Mouse (Mus musculus) lung, adult 18-20 months (tissue): Measurements from ENCODE around the gene Chrnb1.

Source experiments
- DNase-seq, 2 experiments: peaks; one replicate each; pipeline ENCODE4 v3.0.0; 2022; ENCODE audit warnings: mixed read lengths in 2 of 2

Gene Chrnb1

DNA sequence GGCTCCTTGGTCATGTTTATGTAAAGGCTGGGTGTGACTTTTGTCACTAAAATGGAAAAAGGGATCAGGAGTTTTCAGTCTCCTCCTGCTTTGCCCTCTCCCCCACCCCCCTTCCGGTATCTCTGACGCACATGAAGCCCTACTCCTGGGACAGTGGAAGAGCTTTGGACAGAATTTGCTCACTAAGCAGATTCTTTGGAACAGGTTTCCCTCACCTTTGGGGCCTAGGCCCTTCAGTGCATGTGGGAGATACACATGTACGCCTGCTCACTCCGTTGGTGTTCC lies 28.2 kb downstream of the Chrnb1 start:
- peak; percentile 37 to 71 for DNase-seq

DNA sequence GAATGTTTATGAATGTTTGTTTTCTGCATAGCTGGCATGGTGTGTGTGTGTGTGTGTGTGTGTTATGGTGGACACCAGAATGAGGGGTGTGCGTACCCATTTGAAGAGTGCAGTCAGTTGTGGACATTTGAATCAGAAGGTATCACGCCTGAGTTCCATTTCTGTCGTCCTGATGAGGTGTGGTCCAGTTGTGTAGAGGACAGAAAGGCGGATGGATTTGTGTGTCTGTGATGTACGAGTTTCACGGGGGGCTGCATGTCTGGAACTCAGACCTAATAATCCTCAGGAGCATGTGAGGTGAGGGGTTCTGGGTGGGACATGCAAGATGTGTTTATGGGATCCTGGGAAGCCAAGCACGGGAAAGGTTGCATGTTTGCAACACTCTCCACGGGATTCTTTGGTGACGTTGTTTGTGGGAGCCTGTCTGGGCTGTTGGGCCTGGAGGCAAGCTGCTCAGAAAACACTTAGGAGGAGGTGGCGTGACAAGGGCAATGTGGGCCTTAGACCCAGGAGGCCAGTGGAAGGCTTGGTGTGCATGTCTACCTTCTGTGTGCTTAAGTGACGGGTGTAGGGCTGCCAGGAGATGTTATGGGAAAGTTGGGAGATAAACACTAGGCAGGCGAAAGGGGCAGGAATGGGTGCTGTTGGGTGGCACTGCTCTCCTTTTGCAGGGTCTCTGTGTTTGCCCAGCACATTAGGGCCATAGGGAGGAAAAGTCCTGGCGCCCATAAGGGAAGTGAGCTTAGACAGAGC lies 28.7 kb downstream of the Chrnb1 start:
- peak; percentile 46 to 54 for DNase-seq

DNA sequence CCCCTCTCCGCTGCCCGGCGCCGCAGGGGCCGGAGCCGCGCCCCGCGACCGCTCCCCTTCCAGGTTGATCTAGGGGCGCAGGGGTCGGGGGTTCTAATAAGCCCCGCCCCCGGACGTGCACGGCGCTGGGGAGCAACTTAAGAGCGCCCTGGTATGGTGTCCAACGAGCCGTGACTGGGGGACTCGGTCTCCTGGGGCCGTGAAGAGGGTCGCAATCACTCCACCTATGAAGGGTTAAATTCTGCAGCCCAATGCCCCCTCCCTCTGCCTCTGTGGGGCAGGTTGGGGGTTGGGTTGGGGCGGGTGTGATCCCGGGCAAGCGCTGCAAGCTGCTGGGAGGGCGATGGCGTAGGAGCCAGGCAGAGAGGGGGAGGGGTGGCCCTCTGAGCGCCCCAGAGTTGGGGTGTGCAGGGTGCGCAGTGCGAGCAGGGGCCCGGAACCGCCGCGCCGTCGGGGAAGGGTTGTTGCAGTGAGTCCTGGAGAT lies 29.6 kb downstream of the Chrnb1 start:
- DNase-seq, result peak; percentile 80 to 84

DNA sequence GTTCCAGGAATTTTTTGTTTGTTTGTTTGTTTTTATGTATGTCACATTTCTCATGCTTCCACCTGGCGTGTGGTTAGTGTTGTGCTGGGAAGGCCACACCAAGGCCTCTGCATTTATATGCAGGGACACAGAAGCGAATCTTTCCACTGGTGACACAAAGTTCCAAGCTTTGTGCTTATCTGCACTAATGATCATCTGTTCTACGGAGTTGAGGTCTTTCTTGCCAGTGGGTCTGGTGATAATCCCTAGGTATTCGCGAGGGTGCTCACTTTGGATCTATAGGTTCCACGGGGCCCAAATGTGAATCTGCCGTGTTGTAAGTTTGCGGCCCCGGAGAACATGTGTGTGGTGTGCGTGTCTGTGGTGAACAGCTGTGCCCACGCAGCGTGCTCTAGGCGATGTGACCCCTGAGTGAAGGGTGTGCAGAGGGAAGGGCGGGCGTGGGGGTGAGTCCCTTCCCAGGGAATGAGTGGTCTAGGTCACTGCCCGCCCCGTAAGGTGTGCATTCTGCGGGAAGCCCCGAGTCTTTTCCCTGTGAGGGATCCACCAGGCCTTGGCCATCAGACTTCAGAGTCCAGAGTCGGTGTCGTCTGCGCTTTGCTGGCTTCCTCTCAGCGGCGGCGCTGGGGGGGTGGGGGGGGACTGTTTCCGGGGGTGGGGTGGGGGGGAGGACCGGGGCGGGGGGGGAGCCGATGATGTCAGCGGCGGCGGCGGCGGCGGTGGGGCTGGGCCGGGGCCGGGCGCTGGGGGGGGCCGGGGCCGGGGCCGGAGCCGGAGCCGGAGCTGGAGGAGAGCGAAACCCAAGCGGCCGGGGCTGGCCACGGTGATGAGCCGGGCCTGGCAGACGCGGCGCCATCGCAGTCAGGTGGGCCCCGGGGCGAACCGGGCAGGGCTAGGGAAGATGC lies 30.3 kb downstream of the Chrnb1 start, which contains the start of gene Zbtb4:
Gene Zbtb4 (plus strand): TSS at position 692 of the 905 bp plus-strand sequence.
- peak; percentile 48 to 52 for DNase-seq

DNA sequence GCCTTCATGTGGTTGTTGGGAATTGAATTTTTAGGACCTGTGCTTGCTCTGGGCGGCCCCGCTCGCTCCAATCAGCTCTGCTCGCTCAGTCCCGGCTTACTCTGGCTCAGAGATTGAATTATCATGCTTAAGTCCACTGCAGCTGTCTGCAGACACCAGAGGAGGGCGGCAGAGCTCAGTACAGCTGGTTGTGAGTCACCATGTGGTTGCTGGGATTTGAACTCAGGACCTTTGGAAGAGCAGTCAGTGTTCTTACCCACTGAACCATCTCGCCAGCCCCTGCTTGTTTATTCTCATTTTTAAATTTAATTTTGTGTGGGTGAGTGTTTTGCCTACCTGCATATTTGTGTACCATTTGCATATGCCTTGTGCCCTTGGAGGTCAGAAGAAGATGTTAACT lies 32.2 kb downstream of the Chrnb1 start:
- no peak for DNase-seq

DNA sequence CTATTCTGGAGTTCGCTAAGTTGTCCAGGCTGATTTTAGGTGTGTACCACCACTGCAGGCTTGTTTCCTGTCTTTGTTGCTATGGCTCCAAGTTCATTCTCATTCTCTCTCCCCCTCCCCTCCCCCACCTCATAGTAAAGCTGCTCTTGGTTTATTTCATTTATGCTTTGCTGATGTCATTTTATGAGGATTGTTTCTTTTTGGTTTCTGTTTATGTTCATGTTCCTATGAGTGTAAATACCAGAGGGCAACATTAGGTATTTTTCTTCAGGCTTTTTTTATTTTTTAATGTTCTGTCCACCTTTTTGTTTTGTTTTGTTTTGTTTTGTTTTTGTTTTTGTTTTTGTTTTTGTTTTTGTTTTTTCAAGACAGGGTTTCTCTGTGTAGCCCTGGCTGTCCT lies 33.9 kb downstream of the Chrnb1 start, which contains the start of gene Slc35g3:
Gene Slc35g3 (minus strand): TSS at position 101 of the 400 bp plus-strand sequence.
- DNase-seq, result no peak

DNA sequence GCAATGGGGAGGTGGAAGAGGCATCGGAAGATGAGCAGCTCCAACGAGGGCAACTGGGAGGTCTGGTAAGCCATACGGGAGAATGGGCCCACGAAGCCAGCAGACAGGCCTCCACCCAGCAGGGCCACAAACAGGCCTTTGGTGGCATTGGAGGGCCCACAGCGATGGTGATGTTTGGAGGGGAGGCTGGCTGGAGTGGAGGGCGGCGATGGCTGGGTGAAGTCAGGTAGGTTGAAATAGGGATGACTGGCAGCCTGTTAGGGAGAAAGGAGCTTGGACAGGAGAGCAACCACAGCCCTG lies 34.9 kb downstream of the Chrnb1 start:
- no peak for DNase-seq

DNA sequence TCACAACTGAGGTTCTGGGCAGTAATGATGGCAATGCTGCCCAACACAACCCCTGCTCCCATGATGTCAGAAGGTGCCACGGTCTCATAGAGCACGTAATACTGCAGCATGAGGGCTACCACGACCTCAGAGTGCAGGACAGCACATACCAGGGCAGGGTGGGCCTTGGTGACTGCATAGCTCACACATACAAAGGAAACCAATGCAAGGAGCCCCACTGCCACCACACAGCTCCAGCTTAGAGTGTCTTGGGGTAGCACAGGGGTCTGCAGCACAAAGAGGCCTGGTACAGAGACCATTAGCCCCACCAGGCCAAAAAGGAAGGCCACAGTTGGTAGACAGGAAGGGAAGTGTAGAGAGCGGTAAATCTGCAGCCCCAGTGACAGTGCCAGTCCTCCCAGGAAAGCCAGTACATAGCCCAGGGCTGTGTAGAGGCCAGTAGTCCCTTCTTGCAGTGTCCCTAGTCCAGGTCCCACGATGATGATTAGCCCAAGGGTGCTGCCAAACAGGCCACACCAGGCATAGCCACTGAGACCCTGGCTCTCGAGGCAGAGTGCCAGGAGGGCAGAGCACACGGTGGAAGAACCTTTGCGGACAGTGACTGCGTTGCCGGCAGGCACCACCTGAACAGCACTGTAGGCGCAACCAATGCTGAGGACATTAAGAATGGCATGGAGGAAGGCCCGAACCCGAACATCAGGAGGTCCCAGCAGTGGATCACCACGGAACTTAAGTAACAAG lies 35.4 kb downstream of the Chrnb1 start:
- no peak for DNase-seq

DNA sequence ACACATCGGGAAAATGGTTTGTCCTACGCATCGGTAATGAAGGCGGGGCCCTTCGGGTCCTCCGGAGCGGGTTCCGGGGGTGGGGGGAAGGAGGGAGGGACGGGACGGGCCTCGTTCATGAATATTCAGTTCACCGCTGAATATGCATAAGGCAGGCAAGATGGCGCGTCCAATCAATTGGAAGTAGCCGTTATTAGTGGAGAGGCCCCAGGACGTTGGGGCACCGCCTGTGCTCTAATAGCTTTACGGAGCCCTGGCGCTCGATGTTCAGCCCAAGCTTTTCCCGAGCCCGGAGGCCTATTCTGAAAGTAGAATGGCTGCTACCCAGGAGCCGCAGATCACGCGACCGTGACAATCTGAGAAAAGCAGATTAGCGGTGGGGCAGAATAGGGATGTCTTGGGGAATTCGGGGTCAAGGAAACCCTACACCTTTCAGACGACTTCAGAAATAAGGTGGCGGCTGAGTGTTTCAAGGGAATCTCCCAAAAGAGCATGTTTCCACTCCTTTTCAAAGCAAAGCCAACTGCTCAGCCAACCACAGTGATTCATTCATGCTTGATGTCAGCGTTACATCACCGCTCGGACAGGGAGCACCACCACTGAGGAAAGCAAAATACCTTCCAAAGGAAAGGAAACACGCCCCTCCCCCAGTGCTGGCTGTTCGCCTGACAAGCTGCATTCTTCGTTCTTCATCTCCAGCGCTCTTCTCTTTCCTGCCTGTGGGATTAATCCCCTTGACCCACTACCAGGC lies 36.6 kb downstream of the Chrnb1 start:
- peak; percentile 93 to 94 for DNase-seq

DNA sequence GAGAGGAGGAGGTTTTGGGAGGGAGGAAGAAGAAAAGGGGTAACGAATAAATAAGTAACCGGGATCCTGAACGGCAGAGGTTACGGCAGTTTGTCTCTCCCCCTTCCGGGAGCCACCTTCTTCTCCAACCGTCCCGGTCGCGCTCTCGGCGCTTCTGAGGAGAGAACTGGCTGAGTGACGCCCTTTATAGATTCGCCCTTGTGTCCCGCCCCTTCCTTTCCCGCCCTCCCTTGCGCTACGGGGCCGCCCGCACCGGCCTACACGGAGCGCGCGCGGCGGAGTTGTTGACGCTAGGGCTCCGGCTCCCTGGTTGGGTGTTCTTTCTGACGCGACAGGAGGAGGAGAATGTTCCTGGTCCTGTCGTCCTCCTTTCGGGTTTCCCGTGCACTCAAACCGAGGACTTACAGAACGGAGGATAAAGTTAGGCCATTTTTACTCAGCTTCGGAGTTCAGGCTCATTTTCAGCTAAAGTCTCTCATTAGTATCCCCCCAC lies 37.2 kb downstream of the Chrnb1 start, which contains the start of gene Polr2a:
Gene Polr2a (minus strand): TSS at position 160 of the 493 bp plus-strand sequence.
- peak; percentile 96 to 97 for DNase-seq

DNA sequence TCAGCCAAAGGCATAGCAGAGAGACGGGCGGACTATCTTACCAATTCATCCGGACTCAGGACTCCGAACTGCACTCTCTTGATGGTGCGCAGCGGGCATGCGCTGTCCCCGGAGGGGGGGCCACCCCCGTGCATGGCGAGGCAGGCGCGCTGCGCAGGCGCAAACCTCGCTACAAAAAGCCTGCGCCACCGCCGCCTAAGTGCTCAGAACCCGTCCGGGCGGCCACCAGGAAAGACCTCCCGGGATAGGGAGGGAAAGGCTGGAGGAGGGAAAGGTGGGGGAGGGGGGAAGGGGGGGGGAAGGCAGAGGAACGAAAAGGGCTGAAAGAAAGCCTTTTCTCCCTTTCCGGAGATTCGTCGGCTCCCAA lies 37.7 kb downstream of the Chrnb1 start:
- DNase-seq, result peak; percentile 95 to 97

DNA sequence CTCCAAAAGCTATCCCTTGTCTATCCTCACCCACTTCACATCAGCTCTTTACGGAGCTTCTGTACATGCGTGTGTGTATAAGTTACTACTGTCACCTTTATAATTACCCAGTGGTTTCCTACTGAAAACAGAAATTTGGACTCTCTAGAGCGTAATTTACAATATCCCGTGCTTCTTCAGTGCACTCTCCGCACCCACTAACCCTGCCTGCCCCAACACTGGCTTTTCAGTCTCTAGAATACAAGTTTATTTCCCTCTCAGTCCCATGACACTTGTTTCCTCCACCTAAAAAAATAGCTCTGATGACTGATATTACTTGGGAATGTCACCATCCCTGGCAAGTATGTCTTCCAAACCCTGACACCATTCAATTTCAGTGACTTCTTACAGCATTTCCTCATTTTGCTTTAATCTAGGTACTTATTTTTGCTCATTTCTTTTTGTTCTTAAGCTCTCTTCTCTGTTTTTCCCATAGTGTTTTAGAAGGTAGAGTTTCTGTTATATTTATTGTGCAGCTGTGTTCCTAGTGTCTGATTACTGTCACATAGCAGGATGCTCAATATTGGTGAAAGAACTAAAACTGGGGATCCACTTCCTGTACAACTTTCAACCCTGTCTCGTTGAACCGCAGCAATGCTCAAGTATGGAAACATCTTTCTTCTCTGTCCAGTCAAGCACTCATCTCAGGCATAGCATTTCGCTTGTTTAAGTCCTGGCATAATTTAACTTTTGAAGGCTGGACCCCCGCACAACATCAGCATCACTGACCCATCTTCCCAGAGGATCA lies 38.2 kb downstream of the Chrnb1 start:
- no peak for DNase-seq

DNA sequence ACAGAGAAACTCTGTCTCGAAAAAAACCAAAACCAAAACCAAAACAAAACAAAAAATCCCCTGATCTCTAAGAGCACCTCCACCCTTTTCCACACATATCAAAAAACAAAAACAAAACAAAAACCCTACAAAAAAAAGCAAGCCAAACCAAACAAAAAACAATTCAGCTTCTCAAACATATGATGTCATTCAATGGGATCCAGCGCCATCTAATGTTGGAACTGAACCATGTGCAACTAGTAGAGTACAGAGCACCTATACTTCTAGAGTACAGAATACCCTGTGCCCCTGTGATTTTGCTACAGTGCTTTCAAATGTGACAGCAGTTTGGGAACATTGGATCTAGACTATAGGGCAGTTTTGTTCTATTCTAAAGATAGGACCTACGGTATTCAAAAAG lies 41.0 kb downstream of the Chrnb1 start:
- peak in 1 of 2 experiments; percentile 58 for DNase-seq

DNA sequence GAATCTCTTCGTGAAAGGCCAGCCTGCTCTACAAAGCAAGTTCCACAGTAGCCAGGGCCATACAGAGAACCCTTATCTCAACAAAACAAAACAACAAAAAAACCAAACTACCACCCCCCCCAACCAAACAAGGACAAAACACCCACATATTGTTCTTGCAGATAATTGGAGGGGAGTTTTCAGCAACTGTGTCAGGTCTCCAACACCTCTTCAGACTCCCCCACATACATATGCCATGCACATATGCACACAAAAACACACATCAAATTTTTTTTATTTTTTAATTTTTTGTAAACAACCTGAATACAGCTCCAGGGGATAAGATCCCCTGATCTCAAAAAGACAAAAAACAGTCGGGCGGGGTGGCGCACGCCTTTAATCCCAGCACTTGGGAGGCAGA lies 41.5 kb downstream of the Chrnb1 start:
- no peak for DNase-seq

DNA sequence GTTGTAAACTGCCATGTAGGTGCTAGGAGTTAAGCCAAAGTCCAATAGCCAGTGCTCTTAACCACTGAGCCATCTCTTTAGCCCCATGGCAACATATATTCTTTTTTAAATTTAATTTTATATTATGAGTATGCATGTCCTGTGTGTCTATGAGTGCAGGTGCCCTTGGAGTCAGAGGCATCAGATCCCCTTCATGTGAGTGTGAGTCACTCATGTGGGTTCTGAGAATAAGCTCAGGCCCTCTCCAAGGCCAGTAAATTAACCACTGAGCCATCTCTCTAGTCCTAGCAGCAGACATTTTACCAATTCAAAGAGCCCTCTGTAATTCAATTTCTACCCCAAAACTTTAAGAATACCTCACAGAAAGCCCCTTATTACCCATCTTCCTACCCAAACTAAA lies 43.1 kb downstream of the Chrnb1 start:
- DNase-seq, result no peak

DNA sequence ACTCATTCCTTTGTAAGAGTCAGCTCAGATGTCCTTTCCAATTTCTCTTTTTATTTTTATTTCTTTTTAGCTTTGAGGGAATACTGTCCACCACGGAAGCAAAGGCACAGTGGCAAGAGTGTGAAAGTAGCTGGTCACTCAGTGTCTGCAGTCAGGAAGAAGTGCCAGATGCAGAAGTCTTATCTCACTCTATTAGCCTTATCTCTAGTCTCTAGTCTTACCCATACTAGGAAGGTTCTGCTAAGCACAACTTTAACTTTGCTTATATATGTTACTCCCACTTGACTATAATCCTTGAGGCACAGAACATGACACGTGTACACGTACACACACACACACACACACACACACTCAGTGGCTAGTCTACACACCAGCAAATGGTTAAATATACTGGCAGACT lies 44.1 kb downstream of the Chrnb1 start:
- no peak for DNase-seq
